Mouse (Mus musculus): ENCODE data around the gene Sertad2.

- TF ChIP-seq CTCF (IDR thresholded peaks at IDR 0.05) (no peak), POLR2A (IDR thresholded peaks at IDR 0.05; ENCODE audit: insufficient read depth, low read depth, low read length) (no peak)
These were observed 61.1 kb downstream of the Sertad2 start for GRCm38 (mm10) chr11:20604119-20604518.
